Mouse (Mus musculus): Measurements from ENCODE around the gene Slc9a8.

- TF ChIP-seq POLR2A (IDR thresholded peaks at IDR 0.05; ENCODE audit: borderline replicate concordance, low read depth, low read length) (no peak), CTCF (IDR thresholded peaks at IDR 0.05; ENCODE audit: low read depth, low read length) (no peak)
Observed at GRCm38 (mm10) chr2:167405101-167405880, 16.2 kb upstream of the Slc9a8 start.
